Mouse (Mus musculus) left cerebral cortex, postnatal 4 days (tissue): ENCODE measurements around the gene Lrrc4b. TPM values are rescaled to one million over a fixed set of nuclear protein-coding genes. Genes with fewer than 3 reads are reported as not detected.

Experiments used
- microRNA-seq: library from miRNA; unstranded; fragments of <30 nt; microRNA quantifications from one replicate; pipeline ENCODE4 v1.2.0, GENCODE M21; 2022
- total RNA-seq, 2 experiments: library from RNA; stranded (reverse); gene quantifications; 2 replicates each; pipeline ENCODE4 v1.2.3; 2021

Lrrc4b gene
- total RNA-seq, 2 experiments from 2014 or later = 357 to 379 TPM

Small RNAs within 50 kb of the gene (microRNA-seq; reads per million reads assigned to microRNA genes)
- 0.90 reads per million for gene Mir7052

Other genes starting within 250 kb of the Lrrc4b start
- not detected for gene Klk1b24, start 240.8 kb upstream of the Lrrc4b start, total RNA-seq
- gene Klk1b3, start 230.8 kb upstream of the Lrrc4b start, total RNA-seq = not detected
- not detected for gene Klk1b4, start 221.6 kb upstream of the Lrrc4b start, total RNA-seq
- gene Klk1b5, start 213.1 kb upstream of the Lrrc4b start, total RNA-seq = not detected
- gene Klk1, start 203.7 kb upstream of the Lrrc4b start, total RNA-seq = not detected
- gene Gm36864, start 192.8 kb upstream of the Lrrc4b start, total RNA-seq = not detected
- under 1 TPM; 0.64 to 0.82 TPM for gene 1700028J19Rik, start 182.3 kb upstream of the Lrrc4b start, total RNA-seq
- gene 2410002F23Rik, start 182.3 kb upstream of the Lrrc4b start, total RNA-seq = 100 to 1,000 TPM; 169 to 191 TPM
- not detected for gene Acp4, start 171.6 kb upstream of the Lrrc4b start, total RNA-seq
- not detected for gene Gm15517, start 167.6 kb upstream of the Lrrc4b start, total RNA-seq
- 1 to 10 TPM; 2.5 to 2.8 TPM for gene Clec11a, start 122.1 kb upstream of the Lrrc4b start, total RNA-seq
- gene Shank1, start 118.8 kb upstream of the Lrrc4b start, total RNA-seq = 100 to 1,000 TPM; 299 to 336 TPM
- gene Syt3, start 44.9 kb upstream of the Lrrc4b start, total RNA-seq = 10 to 100 TPM; 45.1 to 52.4 TPM
- gene 1700008O03Rik, start 43.2 kb upstream of the Lrrc4b start, total RNA-seq = 1 to 10 TPM; 1.3 to 2.4 TPM
- 10 to 100 TPM; 20.5 to 24.5 TPM for gene Aspdh, start 36.4 kb downstream of the Lrrc4b start, total RNA-seq
- gene Josd2, start 39.0 kb downstream of the Lrrc4b start, total RNA-seq = 10 to 100 TPM; 31.9 to 32.6 TPM
- 100 to 1,000 TPM; 146 to 150 TPM for gene Emc10, start 67.5 kb downstream of the Lrrc4b start, total RNA-seq
- gene Fam71e1, start 67.6 kb downstream of the Lrrc4b start, total RNA-seq = 10 to 100 TPM; 23.8 to 27.3 TPM
- gene Mybpc2, start 95.6 kb downstream of the Lrrc4b start, total RNA-seq = under 1 TPM in 1 of 2 experiments, not detected in 1; 0.10 TPM
- gene Spib, start 103.1 kb downstream of the Lrrc4b start, total RNA-seq = under 1 TPM in 1 of 2 experiments, not detected in 1; 0.20 TPM
- gene Pold1, start 119.8 kb downstream of the Lrrc4b start, total RNA-seq = 10 to 100 TPM; 13.6 to 14.4 TPM
- 10 to 100 TPM; 44.4 to 55.0 TPM for gene Nr1h2, start 124.9 kb downstream of the Lrrc4b start, total RNA-seq
- gene Napsa, start 143.4 kb downstream of the Lrrc4b start, total RNA-seq = under 1 TPM in 1 of 2 experiments, not detected in 1; 0.30 TPM
- gene Kcnc3, start 161.6 kb downstream of the Lrrc4b start, total RNA-seq = 10 to 100 TPM; 31.0 to 33.0 TPM
- gene Myh14, start 241.8 kb downstream of the Lrrc4b start, total RNA-seq = 1 to 10 TPM; 3.0 to 5.7 TPM